In the genomic region with DNA sequence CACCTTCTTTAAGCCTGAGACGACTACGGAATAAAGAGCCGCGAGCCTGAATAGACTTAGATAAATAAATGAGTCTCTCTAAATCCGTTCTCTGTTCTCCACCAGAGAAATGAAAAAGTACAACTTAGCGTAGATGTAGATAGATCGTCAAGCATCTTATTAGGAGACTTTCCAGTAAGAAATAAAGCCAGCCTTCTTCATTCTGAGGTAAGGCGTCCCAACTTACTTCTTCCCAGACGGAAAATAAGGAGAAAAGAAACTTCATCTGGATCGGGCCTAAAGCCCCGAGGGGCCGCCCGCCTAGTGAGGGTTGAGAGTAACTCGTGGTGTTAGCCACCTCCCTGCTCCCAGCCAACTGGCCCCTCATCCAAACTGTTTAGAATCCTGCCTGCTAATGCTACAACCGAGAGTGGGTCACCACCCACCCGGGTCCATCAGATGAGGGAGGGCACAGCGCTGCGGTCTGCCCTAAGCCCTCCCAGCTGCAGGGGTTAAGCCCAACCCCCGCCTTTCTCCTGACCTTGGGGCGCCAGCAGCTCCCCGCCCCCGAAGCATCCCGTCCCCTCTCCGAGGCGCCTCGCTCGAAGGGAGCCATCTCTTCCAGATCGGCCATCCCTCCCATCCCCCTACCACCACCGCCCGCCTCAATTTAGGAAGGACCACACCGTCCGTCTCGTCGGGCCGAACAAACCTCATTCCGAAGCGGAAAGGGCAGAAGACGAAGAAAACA, we compare ENCODE assay signal across 9 mouse cellular contexts. TPM values are rescaled to one million over a fixed set of nuclear protein-coding genes. Genes with fewer than 3 reads are reported as not detected.
DNase-seq lines count a peak whose midpoint lies in the region; ATAC-seq and TF ChIP-seq lines count a peak whose summit lies in the region.
"Had no signal": no experiment of that assay in that cellular context is flagged by ENCODE, and none has a peak within 500 bp of the region (broad histone marks: within the 10 kb centered on the region; RNA-seq: fewer than 3 reads in every experiment).

No protein-coding gene starts in this region.

- H3K27ac ChIP-seq in ES-Bruce4 (ENCODE audit: insufficient read depth, low read length) = peak overlapping the region; percentile 78

- H3K9me3 ChIP-seq in ES-Bruce4 (replicated peaks; ENCODE audit: control insufficient read depth, insufficient read depth, low read length, poor library complexity, severe bottlenecking) = no peaks in the 10 kb centered on the region

- H3K4me3 ChIP-seq in ES-Bruce4 (ENCODE audit: low read depth, low read length) = peak overlapping the region; percentile 97

- peak overlapping the region; percentile 86 for H3K9ac ChIP-seq in ES-Bruce4 (ENCODE audit: low read depth, poor library complexity, severe bottlenecking)

- H3K27me3 ChIP-seq in ES-Bruce4 (ENCODE audit: control insufficient read depth, insufficient read depth, low read length, poor library complexity, severe bottlenecking) = no peaks in the 10 kb centered on the region

- peaks cover 2% of the 10 kb centered on the region for H3K4me1 ChIP-seq in ES-Bruce4 (ENCODE audit: control insufficient read depth, insufficient read depth, low read length)

- DNase-seq in adrenal gland, postnatal 36 days = peak; percentile 79 to 85
- peak; percentile 58 to 66 for DNase-seq in heart, postnatal 10 days
- peak; percentile 58 to 67 for DNase-seq in kidney, postnatal 36 days
- DNase-seq in right cerebral cortex, postnatal 14 days = peak; percentile 51
- peak; percentile 80 for DNase-seq in yolk sac, embryonic 10.5 days (ENCODE audit: low spot score)

- no peak for TF ChIP-seq EP300 in ES-Bruce4 (IDR thresholded peaks at IDR 0.05; ENCODE audit: insufficient read depth, low read depth, low read length)

- no peak for TF ChIP-seq POLR2A in ES-Bruce4 (IDR thresholded peaks at IDR 0.05; ENCODE audit: insufficient read depth, low read length)

- intact Hi-C loops in heart, postnatal 10 days (cut with DNase I) = loop anchor here (2.0 kb wide), 1 partner anchor 34 kb away; the partner anchor contains the start of gene Cog1

- TF ChIP-seq CTCF in ES-Bruce4 (IDR thresholded peaks at IDR 0.05; ENCODE audit: low read depth, low read length) = no peak

- peak; percentile 47 for ATAC-seq in erythroid progenitor cell, adult 5-6 weeks (replicated peaks; ENCODE audit: low FRiP score, poor library complexity, severe bottlenecking)
- peak; percentile 20 for ATAC-seq in megakaryocyte, adult 5-6 weeks (ENCODE audit: poor library complexity, severe bottlenecking)

- H3K36me3 ChIP-seq in ES-Bruce4 (ENCODE audit: control insufficient read depth, insufficient read depth, low read length, poor library complexity, severe bottlenecking) = peaks cover 4% of the 10 kb centered on the region

RNA-seq across cellular contexts. Expression of gene Fam104a, which starts 0.9 kb away (rescaled TPM):
- polyA plus RNA-seq in ES-Bruce4 (2011; ENCODE audit: insufficient read depth, insufficient read length, low read depth, missing spikeins) = 22.8 and 23.4 TPM in 2 replicates
- 10 to 100 TPM; 32.0 to 39.7 TPM for total RNA-seq in adrenal gland, postnatal 36 days (2021)
- 24.1 and 24.3 TPM in 2 replicates for total RNA-seq in erythroid progenitor cell, adult 5-6 weeks (2015; ENCODE audit: low replicate concordance)
- 21.4 and 35.7 TPM in 2 replicates for total RNA-seq in erythroid progenitor cell, adult 5-6 weeks (2017; ENCODE audit: low replicate concordance)
- total RNA-seq in heart, postnatal 10 days (2021) = 10 to 100 TPM; 21.1 TPM
- 15.5 and 16.1 TPM in 2 replicates for total RNA-seq in megakaryocyte, adult 5-6 weeks (2015)
- 11.2 and 19.6 TPM in 2 replicates for total RNA-seq in megakaryocyte, adult 5-6 weeks (2017)

RNA-seq across cellular contexts. Expression of gene D11Wsu47e, which starts 1.1 kb away (rescaled TPM):
- 24.3 and 29.0 TPM in 2 replicates for polyA plus RNA-seq in ES-Bruce4 (2011; ENCODE audit: insufficient read depth, insufficient read length, low read depth, missing spikeins)
- total RNA-seq in adrenal gland, postnatal 36 days (2021) = 10 to 100 TPM; 13.4 to 18.7 TPM
- 10.1 TPM in 1 of 2 replicates, not detected in the other for total RNA-seq in erythroid progenitor cell, adult 5-6 weeks (2015; ENCODE audit: low replicate concordance)
- 3.8 and 9.0 TPM in 2 replicates for total RNA-seq in erythroid progenitor cell, adult 5-6 weeks (2017; ENCODE audit: low replicate concordance)
- total RNA-seq in heart, postnatal 10 days (2021) = 1 to 10 TPM; 7.1 to 8.4 TPM
- total RNA-seq in megakaryocyte, adult 5-6 weeks (2015) = 3.2 and 5.4 TPM in 2 replicates
- total RNA-seq in megakaryocyte, adult 5-6 weeks (2017) = 10.3 and 13.1 TPM in 2 replicates

RNA-seq across cellular contexts. Expression of gene Cpsf4l, which starts 26.8 kb away (rescaled TPM):
- polyA plus RNA-seq in ES-Bruce4 (2011; ENCODE audit: insufficient read depth, insufficient read length, low read depth, missing spikeins) = 18.0 and 18.1 TPM in 2 replicates
- total RNA-seq in adrenal gland, postnatal 36 days (2021) = under 1 TPM; 0.23 to 0.76 TPM
- not detected in 2 replicates for total RNA-seq in erythroid progenitor cell, adult 5-6 weeks (2015; ENCODE audit: low replicate concordance)
- total RNA-seq in erythroid progenitor cell, adult 5-6 weeks (2017; ENCODE audit: low replicate concordance) = not detected in 2 replicates
- total RNA-seq in heart, postnatal 10 days (2021) = not detected
- total RNA-seq in megakaryocyte, adult 5-6 weeks (2015) = not detected in 2 replicates
- total RNA-seq in megakaryocyte, adult 5-6 weeks (2017) = not detected in 2 replicates
- total RNA-seq: layer of hippocampus, postnatal 36 days had no signal

RNA-seq across cellular contexts. Expression of gene Slc39a11, which starts 33.2 kb away (rescaled TPM):
- polyA plus RNA-seq in ES-Bruce4 (2011; ENCODE audit: insufficient read depth, insufficient read length, low read depth, missing spikeins) = 7.4 and 13.5 TPM in 2 replicates
- total RNA-seq in adrenal gland, postnatal 36 days (2021) = 10 to 100 TPM; 27.4 to 27.7 TPM
- 3.6 and 5.4 TPM in 2 replicates for total RNA-seq in erythroid progenitor cell, adult 5-6 weeks (2015; ENCODE audit: low replicate concordance)
- 3.5 and 4.7 TPM in 2 replicates for total RNA-seq in erythroid progenitor cell, adult 5-6 weeks (2017; ENCODE audit: low replicate concordance)
- total RNA-seq in heart, postnatal 10 days (2021) = 1 to 10 TPM; 6.2 to 8.1 TPM
- total RNA-seq in megakaryocyte, adult 5-6 weeks (2015) = 11.2 and 13.1 TPM in 2 replicates
- total RNA-seq in megakaryocyte, adult 5-6 weeks (2017) = 11.3 and 11.4 TPM in 2 replicates

RNA-seq across cellular contexts. Expression of gene Cog1, which starts 34.1 kb away (rescaled TPM):
- polyA plus RNA-seq in ES-Bruce4 (2011; ENCODE audit: insufficient read depth, insufficient read length, low read depth, missing spikeins) = 15.6 and 20.6 TPM in 2 replicates
- total RNA-seq in adrenal gland, postnatal 36 days (2021) = 10 to 100 TPM; 35.4 to 39.5 TPM
- 29.8 and 33.2 TPM in 2 replicates for total RNA-seq in erythroid progenitor cell, adult 5-6 weeks (2015; ENCODE audit: low replicate concordance)
- total RNA-seq in erythroid progenitor cell, adult 5-6 weeks (2017; ENCODE audit: low replicate concordance) = 30.3 and 38.8 TPM in 2 replicates
- 10 to 100 TPM; 17.1 to 18.1 TPM for total RNA-seq in heart, postnatal 10 days (2021)
- total RNA-seq in megakaryocyte, adult 5-6 weeks (2015) = 25.0 and 31.2 TPM in 2 replicates
- total RNA-seq in megakaryocyte, adult 5-6 weeks (2017) = 15.3 and 22.4 TPM in 2 replicates

Comparison
In these comparisons a context has a peak if more than half of its experiments do, and no peak if none do; other contexts are left out.
1. Peak in every context shown above with its lines: DNase-seq, ATAC-seq, H3K4me3 ChIP-seq and H3K27ac ChIP-seq.